Mouse (Mus musculus) midbrain, embryonic 16.5 days (tissue): ENCODE data around the gene Gm45062. TPM values are rescaled to one million over a fixed set of nuclear protein-coding genes. Genes with fewer than 3 reads are reported as not detected.

ENCODE experiments used
- ATAC-seq: fragments of 200-750 bp; cut with Nextera tagmentation; 2 replicates; pipeline ENCODE4 v1.8.0; 2017; ENCODE audit warnings: moderate TSS enrichment
- H3K27ac ChIP-seq: fragments of 300-500 bp; sonication (generic); 2 replicates; pipeline ENCODE4 v1.5.1; 2014; ENCODE audit warnings: mild to moderate bottlenecking, low read length, mixed read lengths
- H3K27me3 ChIP-seq: fragments of 300-500 bp; sonication (generic); 2 replicates; pipeline ENCODE4 v1.6.1; 2014; ENCODE audit warnings: low read depth, low read length, mixed read lengths; ENCODE audit not compliant: control insufficient read depth, insufficient read depth
- H3K36me3 ChIP-seq: fragments of 300-500 bp; sonication (generic); 2 replicates; pipeline ENCODE4 v1.6.1; 2014; ENCODE audit warnings: mild to moderate bottlenecking, low read length, moderate library complexity, mixed read lengths; ENCODE audit not compliant: control insufficient read depth, insufficient read depth
- H3K4me1 ChIP-seq: fragments of 300-500 bp; sonication (generic); 2 replicates; pipeline ENCODE4 v1.6.1; 2014; ENCODE audit warnings: mild to moderate bottlenecking, low read length, mixed read lengths; ENCODE audit not compliant: control insufficient read depth, insufficient read depth
- H3K4me2 ChIP-seq: fragments of 300-500 bp; sonication (generic); 2 replicates; pipeline ENCODE4 v1.6.1; 2014; ENCODE audit warnings: mild to moderate bottlenecking, low read length, mixed read lengths
- H3K4me3 ChIP-seq: fragments of 300-500 bp; sonication (generic); 2 replicates; pipeline ENCODE4 v1.5.1; 2014; ENCODE audit warnings: low read depth, mild to moderate bottlenecking, low read length, moderate library complexity, mixed read lengths
- H3K9ac ChIP-seq: fragments of 300-500 bp; sonication (generic); 2 replicates; pipeline ENCODE4 v1.6.1; 2014; ENCODE audit warnings: low read depth, low read length, mixed read lengths
- H3K9me3 ChIP-seq: fragments of 300-500 bp; sonication (generic); replicated peaks from 2 replicates; pipeline ENCODE4 v1.6.1; 2014; ENCODE audit warnings: mild to moderate bottlenecking, low read length, mixed read lengths; ENCODE audit not compliant: control insufficient read depth, poor library complexity, severe bottlenecking
- WGBS: fragments of 180-500 bp; shearing (Covaris S2); extraction: QIAGEN DNeasy Blood & Tissue Kit; methylation state at CpG from one replicate; pipeline ENCODE4 v1.1.7; 2014; 5-methylcytosine and 5-hydroxymethylcytosine counted together
- polyA plus RNA-seq: library from polyadenylated mRNA; unstranded; fragments of >200 nt; fragmentation: Nextera tagmentation; extraction: Ambion mirVana; gene quantifications from 2 replicates; pipeline ENCODE4 v1.2.1, GENCODE M21; 2015

Gm45062 gene
- polyA plus RNA-seq, 1 experiment from 2014 or later = 9.6 TPM

GRCm38 (mm10) chr6:8504521-8505228 lies 245.4 kb downstream of the Gm45062 start:
- Histone ChIP-seq H3K27me3 (no peaks in the 10 kb centered on the region), H3K9me3 (no peaks in the 10 kb centered on the region), H3K4me3 (no peak overlapping the region), H3K4me2 (no peak overlapping the region), H3K4me1 (peaks cover 3% of the 10 kb centered on the region; the same call in 1 of the 2 replicates), H3K36me3 (no peaks in the 10 kb centered on the region), H3K9ac (no peak overlapping the region), H3K27ac (no peak overlapping the region)
- ATAC-seq = no peak
- 84% methylated on average over 6 of the region's 6 CpGs for WGBS

GRCm38 (mm10) chr6:8506631-8507030 lies 247.4 kb downstream of the Gm45062 start:
- Histone ChIP-seq H3K27me3 (no peaks in the 10 kb centered on the region), H3K4me1 (peaks cover 13% of the 10 kb centered on the region), H3K27ac (no peak overlapping the region), H3K4me3 (no peak overlapping the region), H3K9ac (no peak overlapping the region), H3K36me3 (no peaks in the 10 kb centered on the region), H3K9me3 (no peaks in the 10 kb centered on the region), H3K4me2 (no peak overlapping the region)
- no peak for ATAC-seq

- ATAC-seq = peak; percentile 99
- H3K4me1 ChIP-seq = peaks cover 27% of the 10 kb centered on the region
- under 1% methylated on average over 56 of the region's 56 CpGs for WGBS
Observed at GRCm38 (mm10) chr6:8508883-8509536, 249.8 kb downstream of the Gm45062 start.

GRCm38 (mm10) chr6:8509551-8509950 lies 250.3 kb downstream of the Gm45062 start, which contains the start of gene Glcci1:
Glcci1 (plus strand) TSS chr6:8509600.
- no peaks in the 10 kb centered on the region for H3K27me3 ChIP-seq
- peak within 1 kb of the TSS; percentile 91 for H3K4me2 ChIP-seq
- peak within 1 kb of the TSS; percentile 88 for H3K9ac ChIP-seq
- peak within 1 kb of the TSS; percentile 100 for H3K27ac ChIP-seq
- peak; percentile 87 for ATAC-seq
- peak within 1 kb of the TSS; percentile 83 for H3K4me3 ChIP-seq
- H3K9me3 ChIP-seq = no peaks in the 10 kb centered on the region
- no peaks in the 10 kb centered on the region for H3K36me3 ChIP-seq
- H3K4me1 ChIP-seq = peaks cover 27% of the 10 kb centered on the region
- WGBS = 0% methylated on average over 20 of the region's 69 CpGs

More at GRCm38 (mm10) chr6:8508883-8509536, 249.8 kb downstream of the Gm45062 start:
- H3K4me2 ChIP-seq = peak overlapping the region; percentile 65
- H3K9me3 ChIP-seq = no peaks in the 10 kb centered on the region
- no peaks in the 10 kb centered on the region for H3K36me3 ChIP-seq
- no peaks in the 10 kb centered on the region for H3K27me3 ChIP-seq
- H3K9ac ChIP-seq = peak overlapping the region; percentile 88
- peak overlapping the region; percentile 100 for H3K27ac ChIP-seq
- H3K4me3 ChIP-seq = peak overlapping the region; percentile 83

- under 1% methylated on average over 46 of the region's 73 CpGs for WGBS
- Histone ChIP-seq H3K4me1 (peaks cover 27% of the 10 kb centered on the region), H3K4me2 (peak overlapping the region; percentile 91), H3K27me3 (no peaks in the 10 kb centered on the region), H3K4me3 (peak overlapping the region; percentile 83), H3K36me3 (no peaks in the 10 kb centered on the region), H3K9me3 (no peaks in the 10 kb centered on the region), H3K27ac (peak overlapping the region; percentile 100), H3K9ac (peak overlapping the region; percentile 88)
- ATAC-seq = peak; percentile 10; the same call in 1 of the 2 replicates
Observed at GRCm38 (mm10) chr6:8509961-8510863, 251.0 kb downstream of the Gm45062 start.

GRCm38 (mm10) chr6:8510864-8511428 lies 251.7 kb downstream of the Gm45062 start:
- Histone ChIP-seq H3K9me3 (no peaks in the 10 kb centered on the region), H3K4me1 (peaks cover 27% of the 10 kb centered on the region), H3K27me3 (no peaks in the 10 kb centered on the region), H3K9ac (peak overlapping the region; percentile 88), H3K36me3 (no peaks in the 10 kb centered on the region), H3K4me3 (peak overlapping the region; percentile 83), H3K27ac (peak overlapping the region; percentile 100), H3K4me2 (peak overlapping the region; percentile 91)
- WGBS = 2% methylated on average over 7 of the region's 7 CpGs
- ATAC-seq = no peak

- peak overlapping the region; percentile 83 for H3K4me3 ChIP-seq
- peak overlapping the region; percentile 63 for H3K27ac ChIP-seq
- H3K9me3 ChIP-seq = no peaks in the 10 kb centered on the region
- H3K27me3 ChIP-seq = no peaks in the 10 kb centered on the region
- ATAC-seq = no peak
- H3K4me1 ChIP-seq = peaks cover 27% of the 10 kb centered on the region
- peak overlapping the region; percentile 88 for H3K9ac ChIP-seq
- peak overlapping the region; percentile 91 for H3K4me2 ChIP-seq
- no peaks in the 10 kb centered on the region for H3K36me3 ChIP-seq
- WGBS = 5% methylated on average over 3 of the region's 3 CpGs
Observed at GRCm38 (mm10) chr6:8511447-8511846, 252.2 kb downstream of the Gm45062 start.

- peak overlapping the region; percentile 83 for H3K4me3 ChIP-seq
- H3K27me3 ChIP-seq = no peaks in the 10 kb centered on the region
- no peaks in the 10 kb centered on the region for H3K36me3 ChIP-seq
- H3K4me2 ChIP-seq = peak overlapping the region; percentile 91
- ATAC-seq = no peak
- no peaks in the 10 kb centered on the region for H3K9me3 ChIP-seq
- peak overlapping the region; percentile 88 for H3K9ac ChIP-seq
- H3K27ac ChIP-seq = peak overlapping the region; percentile 45; the same call in 1 of the 2 replicates
- 5% methylated on average over 8 of the region's 8 CpGs for WGBS
- peaks cover 27% of the 10 kb centered on the region for H3K4me1 ChIP-seq
Observed at GRCm38 (mm10) chr6:8512416-8512815, 253.2 kb downstream of the Gm45062 start.
